Mouse (Mus musculus) lung, adult 2 months (tissue): ENCODE measurements around the gene Cdkal1. TPM values are rescaled to one million over a fixed set of nuclear protein-coding genes. Genes with fewer than 3 reads are reported as not detected.

Experiments used
- DNase-seq: peaks from one replicate; pipeline ENCODE4 v3.0.0; 2022
- H3K4me1 ChIP-seq: fragments of 200-500 bp; 2 replicates; pipeline ENCODE4 v1.6.1; 2011; ENCODE audit warnings: low read length; ENCODE audit not compliant: control insufficient read depth, insufficient read depth
- H3K4me3 ChIP-seq: fragments of 200-500 bp; replicated peaks from 2 replicates; pipeline ENCODE3; 2011; ENCODE audit warnings: low read depth, mild to moderate bottlenecking, control low read depth, low read length; ENCODE audit errors: extremely low read depth
- CTCF ChIP-seq: fragments of 200-500 bp; IDR thresholded peaks from 2 replicates; pipeline ENCODE4 v1.5.1; 2011; ENCODE audit warnings: mild to moderate bottlenecking, low read length, control low read depth; ENCODE audit not compliant: insufficient read depth
- POLR2A ChIP-seq: fragments of 200-500 bp; IDR thresholded peaks from 2 replicates; pipeline ENCODE4 v1.6.1; 2011; ENCODE audit warnings: low read depth, mild to moderate bottlenecking, control low read depth, low read length, borderline replicate concordance; ENCODE audit errors: extremely low read depth
- WGBS: fragments of 180-500 bp; shearing (Covaris S2); methylation state at CpG from one replicate; pipeline ENCODE4 v1.1.7; 2018; 5-methylcytosine and 5-hydroxymethylcytosine counted together
- polyA plus RNA-seq: library from polyadenylated mRNA; depleted of rRNA; stranded (reverse); fragments of >200 nt; gene quantifications from 2 replicates; pipeline ENCODE4 v1.2.3, GENCODE M21; 2012

The Cdkal1 gene
- polyA plus RNA-seq, 1 experiment, result 2.6 TPM

GRCm38 (mm10) chr13:29429196-29429595 lies 426.3 kb downstream of the Cdkal1 start:
- WGBS, result 96% methylated on average over 6 of the region's 6 CpGs
- Histone ChIP-seq H3K4me3 (no peak overlapping the region), H3K4me1 (no peaks in the 10 kb centered on the region)
- TF ChIP-seq POLR2A (no peak), CTCF (no peak)
- no peak for DNase-seq

GRCm38 (mm10) chr13:29416450-29417136 lies 438.9 kb downstream of the Cdkal1 start:
- Histone ChIP-seq H3K4me3 (no peak overlapping the region), H3K4me1 (no peaks in the 10 kb centered on the region)
- 55% methylated on average over 8 of the region's 8 CpGs for WGBS
- no peak for TF ChIP-seq CTCF
- no peak for TF ChIP-seq POLR2A
- DNase-seq, result no peak

- no peak overlapping the region for H3K4me3 ChIP-seq
- DNase-seq, result no peak
- TF ChIP-seq CTCF, result no peak
- no peak for TF ChIP-seq POLR2A
- no peaks in the 10 kb centered on the region for H3K4me1 ChIP-seq
- 77% methylated on average over 2 of the region's 2 CpGs for WGBS
These were observed 439.5 kb downstream of the Cdkal1 start for GRCm38 (mm10) chr13:29415967-29416366.

- TF ChIP-seq CTCF (no peak), POLR2A (no peak)
- Histone ChIP-seq H3K4me3 (no peak overlapping the region), H3K4me1 (no peaks in the 10 kb centered on the region)
- DNase-seq, result no peak
- 71% methylated on average over 6 of the region's 6 CpGs for WGBS
These were observed 440.6 kb downstream of the Cdkal1 start for GRCm38 (mm10) chr13:29414878-29415277.

GRCm38 (mm10) chr13:29414470-29414869 lies 441.0 kb downstream of the Cdkal1 start:
- DNase-seq, result no peak
- Histone ChIP-seq H3K4me1 (no peaks in the 10 kb centered on the region), H3K4me3 (no peak overlapping the region)
- TF ChIP-seq CTCF, result no peak
- no peak for TF ChIP-seq POLR2A
- 56% methylated on average over 3 of the region's 3 CpGs for WGBS

- no peak for DNase-seq
- Histone ChIP-seq H3K4me3 (no peak overlapping the region), H3K4me1 (no peaks in the 10 kb centered on the region)
- WGBS, result 71% methylated on average over 6 of the region's 6 CpGs
- TF ChIP-seq POLR2A (no peak), CTCF (no peak)
These were observed 444.3 kb downstream of the Cdkal1 start for GRCm38 (mm10) chr13:29411176-29411575.

- TF ChIP-seq POLR2A, result no peak
- no peak for TF ChIP-seq CTCF
- WGBS, result 97% methylated on average over 1 of the region's 1 CpGs
- Histone ChIP-seq H3K4me3 (no peak overlapping the region), H3K4me1 (no peaks in the 10 kb centered on the region)
- no peak for DNase-seq
These were observed 447.9 kb downstream of the Cdkal1 start for GRCm38 (mm10) chr13:29407619-29408018.

- H3K4me3 ChIP-seq, result no peak overlapping the region
- WGBS, result 69% methylated on average over 5 of the region's 5 CpGs
- no peak for DNase-seq
- TF ChIP-seq CTCF, result no peak
- TF ChIP-seq POLR2A, result no peak
- no peaks in the 10 kb centered on the region for H3K4me1 ChIP-seq
These were observed 450.2 kb downstream of the Cdkal1 start for GRCm38 (mm10) chr13:29405316-29405715.

- no peak for DNase-seq
- Histone ChIP-seq H3K4me1 (no peaks in the 10 kb centered on the region), H3K4me3 (no peak overlapping the region)
- 75% methylated on average over 5 of the region's 5 CpGs for WGBS
- TF ChIP-seq POLR2A (no peak), CTCF (no peak)
These were observed 452.3 kb downstream of the Cdkal1 start for GRCm38 (mm10) chr13:29403217-29403616.

GRCm38 (mm10) chr13:29402526-29403040 lies 452.9 kb downstream of the Cdkal1 start:
- no peak for DNase-seq
- H3K4me3 ChIP-seq, result no peak overlapping the region
- 74% methylated on average over 3 of the region's 3 CpGs for WGBS
- H3K4me1 ChIP-seq, result no peaks in the 10 kb centered on the region
- TF ChIP-seq CTCF (no peak), POLR2A (no peak)

GRCm38 (mm10) chr13:29399908-29400307 lies 455.6 kb downstream of the Cdkal1 start:
- 73% methylated on average over 5 of the region's 5 CpGs for WGBS
- DNase-seq, result no peak
- H3K4me3 ChIP-seq, result no peak overlapping the region
- no peaks in the 10 kb centered on the region for H3K4me1 ChIP-seq
- no peak for TF ChIP-seq POLR2A
- no peak for TF ChIP-seq CTCF
